Comparison of ENCODE assay signal across 12 mouse cellular contexts in genomic region chr6:97339271-97339681, GRCm38 (mm10).
A peak's percentile ranks its signal among the peaks of the same experiment; 100 is the strongest.
DNase-seq lines count a peak whose midpoint lies in the region; ATAC-seq and TF ChIP-seq lines count a peak whose summit lies in the region.
"Had no signal": no experiment of that assay in that cellular context is flagged by ENCODE, and none has a peak within 500 bp of the region (broad histone marks: within the 10 kb centered on the region; RNA-seq: fewer than 3 reads in every experiment).

No protein-coding gene starts in this region.

- WGBS in midbrain, embryonic 10.5 days = 19% methylated on average over 5 of the region's 5 CpGs
- 23% methylated on average over 5 of the region's 5 CpGs for WGBS in midbrain, embryonic 16.5 days
- 10% methylated on average over 5 of the region's 5 CpGs for WGBS in forebrain, embryonic 10.5 days
- WGBS in forebrain, postnatal 0 days = 33% methylated on average over 5 of the region's 5 CpGs

- no peak overlapping the region for H3K9ac ChIP-seq in midbrain, embryonic 16.5 days (ENCODE audit: low read depth, low read length)
- no peak overlapping the region for H3K9ac ChIP-seq in forebrain, postnatal 0 days
- H3K9ac ChIP-seq: liver, postnatal 0 days had no signal

- no peak for DNase-seq in midbrain, embryonic 10.5 days (ENCODE audit: low spot score)
- peak; percentile 28 for DNase-seq in forebrain, embryonic 10.5 days (ENCODE audit: extremely low spot score, low spot score)
- DNase-seq in forebrain, postnatal 0 days = no peak
- DNase-seq in retina, embryonic 14.5 days (ENCODE audit: low spot score) = peak; percentile 64
- DNase-seq in ovary, adult 18-20 months (ENCODE audit: low spot score) = no peak
- no peak for DNase-seq in adrenal gland, postnatal 10 days
- DNase-seq: cerebellum, adult 9-10 months; gastrocnemius, postnatal 14 days; kidney, adult 11 months; layer of hippocampus, postnatal 36 days; liver, postnatal 0 days had no signal

- H3K27me3 ChIP-seq in midbrain, embryonic 10.5 days (ENCODE audit: low read depth, poor library complexity, severe bottlenecking) = no peaks in the 10 kb centered on the region
- no peaks in the 10 kb centered on the region for H3K27me3 ChIP-seq in midbrain, embryonic 16.5 days (ENCODE audit: control insufficient read depth, insufficient read depth, low read depth, low read length)
- H3K27me3 ChIP-seq in forebrain, embryonic 10.5 days (ENCODE audit: poor library complexity, severe bottlenecking) = no peaks in the 10 kb centered on the region
- no peaks in the 10 kb centered on the region for H3K27me3 ChIP-seq in forebrain, postnatal 0 days (ENCODE audit: insufficient read depth, low read length)

- H3K36me3 ChIP-seq in midbrain, embryonic 10.5 days = peaks cover 3% of the 10 kb centered on the region; the same call in 1 of the 2 replicates
- H3K36me3 ChIP-seq in midbrain, embryonic 16.5 days (ENCODE audit: control insufficient read depth, insufficient read depth, low read length) = no peaks in the 10 kb centered on the region
- no peaks in the 10 kb centered on the region for H3K36me3 ChIP-seq in forebrain, embryonic 10.5 days (replicated peaks)
- H3K36me3 ChIP-seq in forebrain, postnatal 0 days (ENCODE audit: insufficient read depth) = no peaks in the 10 kb centered on the region

- no peak for TF ChIP-seq CTCF in forebrain, postnatal 0 days (IDR thresholded peaks at IDR 0.05; ENCODE audit: low read depth)

- peak overlapping the region; percentile 72 for H3K27ac ChIP-seq in midbrain, embryonic 10.5 days (replicated peaks)
- no peak overlapping the region for H3K27ac ChIP-seq in midbrain, embryonic 16.5 days (ENCODE audit: low read length)
- H3K27ac ChIP-seq in forebrain, embryonic 10.5 days = peak overlapping the region; percentile 79
- no peak overlapping the region for H3K27ac ChIP-seq in forebrain, postnatal 0 days (ENCODE audit: low read depth, low read length)

- H3K9me3 ChIP-seq in midbrain, embryonic 10.5 days (replicated peaks) = no peaks in the 10 kb centered on the region
- no peaks in the 10 kb centered on the region for H3K9me3 ChIP-seq in midbrain, embryonic 16.5 days (replicated peaks; ENCODE audit: control insufficient read depth, low read length, poor library complexity, severe bottlenecking)
- no peaks in the 10 kb centered on the region for H3K9me3 ChIP-seq in forebrain, embryonic 10.5 days
- H3K9me3 ChIP-seq in forebrain, postnatal 0 days (ENCODE audit: low read length) = no peaks in the 10 kb centered on the region

- ATAC-seq in midbrain, embryonic 16.5 days = no peak
- ATAC-seq in forebrain, postnatal 0 days = 0 out of 2 replicates have a peak, but pooled peaks have one; percentile 29
- ATAC-seq: liver, postnatal 0 days had no signal

- peaks cover 25% of the 10 kb centered on the region for H3K4me1 ChIP-seq in midbrain, embryonic 10.5 days
- no peaks in the 10 kb centered on the region for H3K4me1 ChIP-seq in midbrain, embryonic 16.5 days (ENCODE audit: control insufficient read depth, insufficient read depth, low read length)
- peaks cover 26% of the 10 kb centered on the region for H3K4me1 ChIP-seq in forebrain, embryonic 10.5 days
- H3K4me1 ChIP-seq in forebrain, postnatal 0 days (ENCODE audit: insufficient read depth) = no peaks in the 10 kb centered on the region

- no peak overlapping the region for H3K4me3 ChIP-seq in midbrain, embryonic 10.5 days
- H3K4me3 ChIP-seq in midbrain, embryonic 16.5 days (ENCODE audit: low read depth, low read length) = no peak overlapping the region
- H3K4me3 ChIP-seq in forebrain, embryonic 10.5 days = no peak overlapping the region
- no peak overlapping the region for H3K4me3 ChIP-seq in forebrain, postnatal 0 days (ENCODE audit: low read depth, low read length)

- no peak overlapping the region for H3K4me2 ChIP-seq in midbrain, embryonic 16.5 days (ENCODE audit: low read length)
- H3K4me2 ChIP-seq in forebrain, postnatal 0 days (ENCODE audit: low read depth) = no peak overlapping the region

Comparison
In these comparisons a context has a peak if more than half of its experiments do, and no peak if none do; other contexts are left out.
1. DNase-seq: peak in forebrain, embryonic 10.5 days (single experiment) and retina, embryonic 14.5 days (single experiment); none in midbrain, embryonic 10.5 days (single experiment), forebrain, postnatal 0 days (single experiment), ovary, adult 18-20 months (single experiment) and adrenal gland, postnatal 10 days (single experiment).
2. H3K27ac ChIP-seq: peak in midbrain, embryonic 10.5 days (single experiment) and forebrain, embryonic 10.5 days (single experiment); none in midbrain, embryonic 16.5 days (single experiment) and forebrain, postnatal 0 days (single experiment).